Mouse (Mus musculus): ENCODE data around the gene Olfr448. TPM values are rescaled to one million over a fixed set of nuclear protein-coding genes. Genes with fewer than 3 reads are reported as not detected.

Olfr448 gene
- polyA plus RNA-seq (2017; shearing (Covaris generic)), result not detected

DNA sequence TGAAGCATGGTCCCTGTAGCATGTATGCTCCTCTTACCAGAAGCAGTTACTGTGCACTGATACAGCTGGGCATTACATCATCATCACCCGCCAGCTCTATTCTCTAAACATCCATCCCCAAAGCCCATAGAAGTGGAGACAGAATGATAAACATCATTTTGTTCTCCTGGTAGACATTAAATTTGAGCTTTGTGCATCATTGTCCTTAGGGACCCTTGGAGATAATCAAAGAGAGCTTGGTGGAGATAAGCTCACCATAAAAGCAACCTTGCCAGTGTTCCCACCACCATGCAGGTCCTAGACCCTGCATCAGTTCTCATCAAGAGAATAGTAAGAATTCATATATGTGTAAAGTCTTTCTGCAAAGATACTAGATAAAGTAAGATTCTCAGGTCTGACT is at the start of gene Olfr448:
TSS of gene Olfr448 (plus strand) at position 301 of the 400 bp plus-strand sequence.

DNA sequence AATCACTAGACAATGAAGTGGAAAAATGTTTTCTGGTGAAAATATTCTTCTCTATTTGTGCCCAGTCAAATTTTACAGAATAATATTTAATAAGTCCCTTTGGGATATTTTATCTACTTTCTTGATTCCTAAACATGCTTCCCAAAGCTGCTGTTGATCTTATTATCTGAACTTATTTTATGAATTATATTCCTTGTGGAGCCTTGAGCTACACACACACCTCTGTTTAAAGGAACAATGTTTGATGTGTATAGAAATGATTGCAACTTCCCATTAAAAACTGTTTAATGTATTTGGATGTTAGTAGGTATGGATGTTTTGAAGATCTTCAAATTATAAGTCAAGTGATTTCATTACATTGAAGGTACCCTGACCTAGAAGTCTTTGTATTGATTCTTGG is 18.3 kb downstream of the Olfr448 start, which contains the start of gene Olfr447:
TSS of gene Olfr447 (plus strand) at position 301 of the 400 bp plus-strand sequence.

GRCm38 (mm10) chr6:42921077-42921476 is 30.8 kb downstream of the Olfr448 start, which contains the start of gene Olfr446:
TSS of gene Olfr446 (plus strand) at chr6:42921377.

Other genes with a start within 250 kb of the Olfr448 start
- gene Tcaf2, start 245.2 kb upstream of the Olfr448 start, polyA plus RNA-seq (2017; shearing (Covaris generic)), result not detected
- not detected for gene Tcaf1, start 180.4 kb upstream of the Olfr448 start, polyA plus RNA-seq (2017; shearing (Covaris generic))
- gene Olfr453, start 151.1 kb upstream of the Olfr448 start, polyA plus RNA-seq (2017; shearing (Covaris generic)), result not detected
- not detected for gene Olfr38, start 134.0 kb upstream of the Olfr448 start, polyA plus RNA-seq (2017; shearing (Covaris generic))
- gene Olfr452, start 105.3 kb upstream of the Olfr448 start, polyA plus RNA-seq (2017; shearing (Covaris generic)), result not detected
- gene Olfr450, start 78.5 kb upstream of the Olfr448 start, polyA plus RNA-seq (2017; shearing (Covaris generic)), result not detected
- 0.33 TPM for gene Olfr449, start 56.1 kb upstream of the Olfr448 start, polyA plus RNA-seq (2017; shearing (Covaris generic))
- gene Olfr447, start 18.4 kb downstream of the Olfr448 start, polyA plus RNA-seq (2017; shearing (Covaris generic)), result not detected
- not detected for gene Olfr446, start 30.9 kb downstream of the Olfr448 start, polyA plus RNA-seq (2017; shearing (Covaris generic))
- gene Olfr444, start 58.6 kb downstream of the Olfr448 start, polyA plus RNA-seq (2017; shearing (Covaris generic)), result not detected
- gene Olfr441, start 215.9 kb downstream of the Olfr448 start, polyA plus RNA-seq (2017; shearing (Covaris generic)), result not detected

Data from inflammation-experienced regulatory T-cells, adult 16 weeks (primary cell).